Mouse (Mus musculus): ENCODE results near the gene Ccdc177.

The Ccdc177 gene

GRCm38 (mm10) chr12:80734526-80735470 lies 25.7 kb downstream of the Ccdc177 start:
- DNase-seq, result no peak

- DNase-seq, result peak; percentile 25
Observed at GRCm38 (mm10) chr12:80730567-80730966, 29.9 kb downstream of the Ccdc177 start.

- DNase-seq, result no peak
Observed at GRCm38 (mm10) chr12:80729758-80730530, 30.5 kb downstream of the Ccdc177 start.

GRCm38 (mm10) chr12:80728814-80729213 lies 31.7 kb downstream of the Ccdc177 start:
- no peak for DNase-seq

GRCm38 (mm10) chr12:80728207-80728606 lies 32.3 kb downstream of the Ccdc177 start:
- no peak for DNase-seq

GRCm38 (mm10) chr12:80724853-80725559 lies 35.5 kb downstream of the Ccdc177 start:
- peak; percentile 91 for DNase-seq

- DNase-seq, result no peak
Observed at GRCm38 (mm10) chr12:80721458-80721857, 39.0 kb downstream of the Ccdc177 start.

GRCm38 (mm10) chr12:80720507-80720906 lies 40.0 kb downstream of the Ccdc177 start:
- no peak for DNase-seq

GRCm38 (mm10) chr12:80719141-80719540 lies 41.3 kb downstream of the Ccdc177 start:
- no peak for DNase-seq

- DNase-seq, result no peak
Observed at GRCm38 (mm10) chr12:80715915-80716314, 44.6 kb downstream of the Ccdc177 start.

GRCm38 (mm10) chr12:80706915-80707604 lies 53.4 kb downstream of the Ccdc177 start:
- no peak for DNase-seq

GRCm38 (mm10) chr12:80706208-80706914 lies 54.1 kb downstream of the Ccdc177 start:
- DNase-seq, result no peak
